8 mouse cellular contexts compared by ENCODE assay signal in the genomic region with DNA sequence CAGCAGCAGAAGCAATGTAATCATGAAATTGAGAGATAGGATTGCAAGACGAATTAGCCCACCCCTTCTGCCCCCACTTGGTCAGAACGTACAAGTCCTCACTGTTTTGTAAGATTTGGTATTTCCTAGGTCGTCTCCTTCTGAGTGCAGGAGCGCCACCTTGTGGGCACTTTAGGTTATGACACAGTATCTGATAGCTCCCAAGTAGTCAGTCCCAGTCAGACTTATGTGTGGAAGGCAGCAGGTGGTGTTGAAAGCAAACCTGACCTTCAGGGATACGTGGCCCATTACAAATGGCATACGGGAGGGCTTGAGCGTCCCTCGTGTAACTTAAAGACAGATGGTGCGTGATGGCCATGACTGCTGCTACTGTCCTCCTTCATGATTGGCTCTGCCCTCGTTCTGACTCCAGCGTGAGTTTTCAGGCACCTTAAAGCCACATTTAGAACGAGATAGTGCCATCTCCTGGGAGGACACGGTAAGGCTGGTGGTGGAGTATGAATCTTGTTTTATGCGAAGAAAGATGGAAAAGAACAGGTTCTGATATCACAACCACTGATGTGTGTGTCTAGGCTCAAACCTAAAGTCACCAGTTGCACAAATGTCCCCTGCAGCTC. TPM values are rescaled to one million over a fixed set of nuclear protein-coding genes. Genes with fewer than 3 reads are reported as not detected.
A peak's percentile ranks its signal among the peaks of the same experiment; 100 is the strongest.
DNase-seq lines count a peak whose midpoint lies in the region; ATAC-seq and TF ChIP-seq lines count a peak whose summit lies in the region.

No protein-coding gene starts in this region.

- no peak for TF ChIP-seq POLR2A in olfactory bulb, adult 2 months (IDR thresholded peaks at IDR 0.05; ENCODE audit: insufficient read depth, low read depth, low read length)

- H3K27me3 ChIP-seq in lung, embryonic 14.5 days (ENCODE audit: insufficient read depth, low read length), result no peaks in the 10 kb centered on the region

- H3K4me2 ChIP-seq in lung, embryonic 14.5 days, result peak overlapping the region; percentile 48

- no peaks in the 10 kb centered on the region for H3K4me1 ChIP-seq in lung, embryonic 14.5 days (ENCODE audit: insufficient read depth)
- no peaks in the 10 kb centered on the region for H3K4me1 ChIP-seq in olfactory bulb, adult 2 months (ENCODE audit: control insufficient read depth, insufficient read depth, low read length)

- DNase-seq in MEL-GATA-1-ER (ENCODE audit: extremely low read depth, low read depth), result peak; percentile 80
- peak; percentile 82 for DNase-seq in cerebellum, adult 8-10 months
- peak; percentile 86 to 95 for DNase-seq in layer of hippocampus, adult 8-10 months (ENCODE audit: low spot score in 2 of 2)
- peak; percentile 94 for DNase-seq in lung, embryonic 14.5 days
- DNase-seq in thymus, adult 18-20 months, result peak; percentile 50 to 57

- H3K4me3 ChIP-seq in lung, embryonic 14.5 days (ENCODE audit: low read depth, low read length), result no peak overlapping the region
- H3K4me3 ChIP-seq in olfactory bulb, adult 2 months (ENCODE audit: insufficient read depth, low read depth, low read length), result no peak overlapping the region

- TF ChIP-seq CTCF in lung, embryonic 14.5 days (IDR thresholded peaks at IDR 0.05; ENCODE audit: low read depth), result peak; percentile 92
- 0 out of 2 replicates have a peak, but pooled peaks have one; percentile 6 for TF ChIP-seq CTCF in olfactory bulb, adult 2 months (IDR thresholded peaks at IDR 0.05; ENCODE audit: insufficient read depth, low read depth, low read length)

- 2% methylated on average over 14 of the region's 14 CpGs for WGBS in lung, embryonic 14.5 days
- WGBS in olfactory bulb, adult 2 months, result 2% methylated on average over 14 of the region's 14 CpGs

- no peaks in the 10 kb centered on the region for H3K9me3 ChIP-seq in lung, embryonic 14.5 days (ENCODE audit: low read depth, low read length)

- H3K9ac ChIP-seq in lung, embryonic 14.5 days, result no peak overlapping the region

- no peaks in the 10 kb centered on the region for H3K36me3 ChIP-seq in lung, embryonic 14.5 days (ENCODE audit: insufficient read depth)

- no peak overlapping the region for H3K27ac ChIP-seq in lung, embryonic 14.5 days (ENCODE audit: low read depth)
- no peak overlapping the region for H3K27ac ChIP-seq in olfactory bulb, adult 2 months (ENCODE audit: insufficient read depth, low read depth, low read length)

- peak; percentile 91 for ATAC-seq in frontal cortex, adult (ENCODE audit: low TSS enrichment)
- peak; percentile 86 to 87 for ATAC-seq in hematopoietic stem cell, adult 5-6 weeks (replicated peaks in 1 of 2; ENCODE audit: insufficient read depth in 1 of 2, low FRiP score in 2 of 2, low TSS enrichment in 1 of 2, low read depth in 1 of 2, poor library complexity in 2 of 2, severe bottlenecking in 2 of 2)
- peak; percentile 84 for ATAC-seq in lung, embryonic 14.5 days (ENCODE audit: insufficient read depth)

RNA-seq across cellular contexts. Expression of a gene that starts 58.5 kb away (rescaled TPM):
- 58.4 and 59.1 TPM in 2 replicates for total RNA-seq in hematopoietic stem cell, adult 5-6 weeks (2017)
- 100 to 1,000 TPM in 2 of 4 experiments, 10 to 100 TPM in 2; 80.2 to 100 (median 92.0) TPM for total RNA-seq in layer of hippocampus, adult 8-10 months (2022)
- polyA plus RNA-seq in lung, embryonic 14.5 days (2014; fragmentation: Nextera tagmentation; extraction: Ambion mirVana), result 14.4 and 16.3 TPM in 2 replicates
- not detected in 2 replicates for polyA plus RNA-seq in olfactory bulb, adult 2 months (2012; ENCODE audit: insufficient read depth, insufficient read length, low replicate concordance, missing spikeins)
